In the genomic region with DNA sequence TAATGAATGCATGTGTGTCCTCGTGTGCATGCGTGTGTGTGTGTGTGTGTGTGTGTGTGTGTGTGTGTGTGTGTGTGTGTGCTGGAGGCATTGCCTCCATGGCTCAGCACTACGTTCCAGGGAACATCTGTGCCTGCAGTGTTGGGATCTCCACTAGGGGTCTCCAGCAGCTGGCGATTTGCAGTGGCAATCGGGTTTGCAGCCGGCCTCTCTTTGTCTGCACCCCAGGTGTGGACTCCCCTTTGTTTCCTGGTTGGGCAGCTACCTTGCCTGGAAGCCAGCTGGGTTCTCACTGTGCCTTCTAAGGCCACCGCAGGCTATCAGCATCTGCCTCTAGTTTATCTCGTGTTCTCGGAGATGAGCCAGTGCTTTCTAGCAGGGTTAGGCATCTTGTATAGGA, we compare ENCODE assay signal across 7 mouse cellular contexts. TPM values are rescaled to one million over a fixed set of nuclear protein-coding genes. Genes with fewer than 3 reads are reported as not detected.
DNase-seq lines count a peak whose midpoint lies in the region; ATAC-seq and TF ChIP-seq lines count a peak whose summit lies in the region.

No protein-coding gene starts in this region.

- H3K36me3 ChIP-seq in intestine, postnatal 0 days (ENCODE audit: control insufficient read depth, insufficient read depth), result no peaks in the 10 kb centered on the region
- H3K36me3 ChIP-seq in limb, embryonic 14.5 days (ENCODE audit: control insufficient read depth, insufficient read depth, low read length), result no peaks in the 10 kb centered on the region
- H3K36me3 ChIP-seq in midbrain, embryonic 16.5 days (ENCODE audit: control insufficient read depth, insufficient read depth, low read length), result no peaks in the 10 kb centered on the region

- H3K27ac ChIP-seq in intestine, postnatal 0 days (ENCODE audit: low read depth, low read length), result no peak overlapping the region
- H3K27ac ChIP-seq in limb, embryonic 14.5 days (replicated peaks; ENCODE audit: low read depth, low read length), result no peak overlapping the region
- peak overlapping the region; percentile 74 for H3K27ac ChIP-seq in midbrain, embryonic 16.5 days (ENCODE audit: low read length)

- no peak for TF ChIP-seq POLR2A in limb, embryonic 14.5 days (IDR thresholded peaks at IDR 0.05; ENCODE audit: borderline replicate concordance, extremely low read depth, insufficient read depth, insufficient read length)

- no peak overlapping the region for H3K4me3 ChIP-seq in intestine, postnatal 0 days (ENCODE audit: low read depth, low read length)
- no peak overlapping the region for H3K4me3 ChIP-seq in limb, embryonic 14.5 days (replicated peaks; ENCODE audit: low read length)
- H3K4me3 ChIP-seq in midbrain, embryonic 16.5 days (ENCODE audit: low read depth, low read length), result no peak overlapping the region

- DNase-seq in embryo, embryonic 11 days, result peak; percentile 89
- DNase-seq in heart, adult 18-20 months, result peak; percentile 72 to 83
- peak; percentile 83 for DNase-seq in limb, embryonic 14.5 days (ENCODE audit: low spot score)
- DNase-seq in spleen, postnatal 10 days (ENCODE audit: low spot score in 2 of 2), result peak; percentile 17 to 69

- H3K9me3 ChIP-seq in intestine, postnatal 0 days (ENCODE audit: control insufficient read depth), result no peaks in the 10 kb centered on the region
- H3K9me3 ChIP-seq in limb, embryonic 14.5 days (ENCODE audit: control insufficient read depth, low read length), result no peaks in the 10 kb centered on the region
- H3K9me3 ChIP-seq in midbrain, embryonic 16.5 days (replicated peaks; ENCODE audit: control insufficient read depth, low read length, poor library complexity, severe bottlenecking), result no peaks in the 10 kb centered on the region

- H3K27me3 ChIP-seq in intestine, postnatal 0 days (replicated peaks; ENCODE audit: control insufficient read depth, insufficient read depth, low read length), result no peaks in the 10 kb centered on the region
- H3K27me3 ChIP-seq in limb, embryonic 14.5 days (ENCODE audit: control insufficient read depth, insufficient read depth, low read length), result 0 out of 2 replicates have a peak, but pooled peaks cover 3% of the 10 kb centered on the region
- H3K27me3 ChIP-seq in midbrain, embryonic 16.5 days (ENCODE audit: control insufficient read depth, insufficient read depth, low read depth, low read length), result no peaks in the 10 kb centered on the region; the same call in 1 of the 2 replicates

- peak; percentile 71 for ATAC-seq in activated CD4-positive, CD25-positive, alpha-beta regulatory T cell, adult 4 months
- peak; percentile 67 for ATAC-seq in intestine, postnatal 0 days
- peak; percentile 81 for ATAC-seq in limb, embryonic 14.5 days (ENCODE audit: low FRiP score, low read depth)
- peak; percentile 76 for ATAC-seq in midbrain, embryonic 16.5 days

- 6% methylated on average over 9 of the region's 9 CpGs for WGBS in intestine, postnatal 0 days
- 2% methylated on average over 9 of the region's 9 CpGs for WGBS in limb, embryonic 14.5 days
- under 1% methylated on average over 9 of the region's 9 CpGs for WGBS in midbrain, embryonic 16.5 days

- H3K4me1 ChIP-seq in intestine, postnatal 0 days (replicated peaks; ENCODE audit: control insufficient read depth, insufficient read depth, low read length), result no peaks in the 10 kb centered on the region
- peaks cover 4% of the 10 kb centered on the region; the same call in 1 of the 2 replicates for H3K4me1 ChIP-seq in limb, embryonic 14.5 days (ENCODE audit: control insufficient read depth, insufficient read depth, low read length)
- H3K4me1 ChIP-seq in midbrain, embryonic 16.5 days (ENCODE audit: control insufficient read depth, insufficient read depth, low read length), result peaks cover 11% of the 10 kb centered on the region

- H3K4me2 ChIP-seq in intestine, postnatal 0 days (replicated peaks; ENCODE audit: low read depth), result peak overlapping the region; percentile 42
- peak overlapping the region; percentile 36; the same call in 1 of the 2 replicates for H3K4me2 ChIP-seq in limb, embryonic 14.5 days (replicated peaks; ENCODE audit: low read depth, low read length, severe bottlenecking)
- peak overlapping the region; percentile 46 for H3K4me2 ChIP-seq in midbrain, embryonic 16.5 days (ENCODE audit: low read length)

- TF ChIP-seq CTCF in intestine, postnatal 0 days (IDR thresholded peaks at IDR 0.05; ENCODE audit: low read depth), result peak; percentile 93

- H3K9ac ChIP-seq in intestine, postnatal 0 days (ENCODE audit: low read depth, low read length), result no peak overlapping the region
- no peak overlapping the region; the same call in 1 of the 2 replicates for H3K9ac ChIP-seq in limb, embryonic 14.5 days (ENCODE audit: low read depth, low read length, severe bottlenecking)
- H3K9ac ChIP-seq in midbrain, embryonic 16.5 days (ENCODE audit: low read depth, low read length), result peak overlapping the region; percentile 61; the same call in 1 of the 2 replicates

RNA-seq across cellular contexts. Expression of a gene that starts 4.9 kb away (rescaled TPM):
- 1 to 10 TPM; 5.6 to 6.3 TPM for polyA plus RNA-seq in activated CD4-positive, CD25-positive, alpha-beta regulatory T cell, adult 4 months (2017; shearing (Covaris generic))
- 1 to 10 TPM; 2.7 to 3.3 TPM for total RNA-seq in heart, adult 18-20 months (2021)
- 19.6 and 24.3 TPM in 2 replicates for polyA plus RNA-seq in intestine, postnatal 0 days (2015; fragmentation: Nextera tagmentation; extraction: Ambion mirVana)
- polyA plus RNA-seq in limb, embryonic 14.5 days (2012; rRNA removed), result 9.5 and 11.5 TPM in 2 replicates
- 14.3 and 15.4 TPM in 2 replicates for polyA plus RNA-seq in limb, embryonic 14.5 days (2014; fragmentation: Nextera tagmentation; extraction: Ambion mirVana)
- 29.2 and 32.4 TPM in 2 replicates for polyA plus RNA-seq in midbrain, embryonic 16.5 days (2015; fragmentation: Nextera tagmentation; extraction: Ambion mirVana)

RNA-seq across cellular contexts. Expression of a gene that starts 56.0 kb away (rescaled TPM):
- not detected for polyA plus RNA-seq in activated CD4-positive, CD25-positive, alpha-beta regulatory T cell, adult 4 months (2017; shearing (Covaris generic))
- total RNA-seq in heart, adult 18-20 months (2021), result not detected
- polyA plus RNA-seq in intestine, postnatal 0 days (2015; fragmentation: Nextera tagmentation; extraction: Ambion mirVana), result 0.77 and 0.82 TPM in 2 replicates
- 0.20 and 0.23 TPM in 2 replicates for polyA plus RNA-seq in limb, embryonic 14.5 days (2012; rRNA removed)
- 0.21 and 0.30 TPM in 2 replicates for polyA plus RNA-seq in limb, embryonic 14.5 days (2014; fragmentation: Nextera tagmentation; extraction: Ambion mirVana)
- polyA plus RNA-seq in midbrain, embryonic 16.5 days (2015; fragmentation: Nextera tagmentation; extraction: Ambion mirVana), result not detected in 2 replicates
